Comparison of ENCODE assay signal across 9 mouse cellular contexts in the genomic region with DNA sequence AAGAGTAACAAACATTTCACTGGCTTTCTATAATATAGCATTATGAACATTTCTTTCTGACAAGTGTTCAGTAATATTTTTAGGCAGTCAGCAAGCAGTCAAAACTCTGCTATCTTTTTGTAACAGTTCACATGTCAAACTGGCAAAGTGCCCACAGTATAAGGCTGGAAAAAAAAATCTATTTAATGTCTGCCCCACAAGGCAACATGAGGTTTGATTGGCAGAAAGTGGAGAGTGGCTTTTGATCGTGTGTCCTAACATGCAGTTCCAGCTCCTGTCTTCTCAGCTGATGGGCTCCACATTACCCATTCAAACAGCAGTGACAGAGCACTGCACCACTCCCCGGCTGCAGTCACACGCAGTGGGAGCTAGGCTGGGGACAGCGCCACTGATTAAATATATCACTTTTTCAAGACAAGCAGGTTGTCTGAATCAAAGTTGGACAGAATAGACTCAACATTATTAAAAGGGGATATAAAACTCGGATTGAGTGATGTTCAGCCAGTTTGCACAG.
DNase-seq lines count a peak whose midpoint lies in the region; ATAC-seq and TF ChIP-seq lines count a peak whose summit lies in the region.
"Had no signal": no experiment of that assay in that cellular context is flagged by ENCODE, and none has a peak within 500 bp of the region (broad histone marks: within the 10 kb centered on the region; RNA-seq: fewer than 3 reads in every experiment).

No protein-coding gene starts in this region.

- H3K27me3 ChIP-seq in heart, embryonic 14.5 days (ENCODE audit: control insufficient read depth, insufficient read depth, low read length) = no peaks in the 10 kb centered on the region
- no peaks in the 10 kb centered on the region for H3K27me3 ChIP-seq in heart, embryonic 10.5 days (ENCODE audit: insufficient read depth, poor library complexity, severe bottlenecking)
- no peaks in the 10 kb centered on the region for H3K27me3 ChIP-seq in forebrain, postnatal 0 days (ENCODE audit: insufficient read depth, low read length)
- H3K27me3 ChIP-seq in midbrain, embryonic 16.5 days (ENCODE audit: control insufficient read depth, insufficient read depth, low read depth, low read length) = no peaks in the 10 kb centered on the region

- H3K4me1 ChIP-seq in heart, embryonic 14.5 days (ENCODE audit: control insufficient read depth in 2 of 2, insufficient read depth in 2 of 2, low read length in 2 of 2) = peaks cover 10 to 27% of the 10 kb centered on the region in 2 experiments
- H3K4me1 ChIP-seq in heart, embryonic 10.5 days = peaks cover 15% of the 10 kb centered on the region
- no peaks in the 10 kb centered on the region; the same call in 1 of the 2 replicates for H3K4me1 ChIP-seq in forebrain, postnatal 0 days (ENCODE audit: insufficient read depth)
- peaks cover 20% of the 10 kb centered on the region for H3K4me1 ChIP-seq in midbrain, embryonic 16.5 days (ENCODE audit: control insufficient read depth, insufficient read depth, low read length)

- no peak for DNase-seq in heart, embryonic 10.5 days (ENCODE audit: low spot score)
- DNase-seq in forebrain, postnatal 0 days = peak; percentile 57
- no peak for DNase-seq in left cerebral cortex, adult 18-20 months (ENCODE audit: low spot score in 2 of 2)
- DNase-seq in layer of hippocampus, postnatal 25 days (ENCODE audit: extremely low spot score in 1 of 2, low spot score in 1 of 2) = no peak
- DNase-seq: adrenal gland, postnatal 14 days had no signal

- peak overlapping the region; percentile 43 for H3K4me2 ChIP-seq in heart, embryonic 14.5 days (ENCODE audit: low read length)
- H3K4me2 ChIP-seq in forebrain, postnatal 0 days (ENCODE audit: low read depth) = peak overlapping the region; percentile 26
- peak overlapping the region; percentile 27 for H3K4me2 ChIP-seq in midbrain, embryonic 16.5 days (ENCODE audit: low read length)
- H3K4me2 ChIP-seq: liver, embryonic 11.5 days had no signal

- ATAC-seq in heart, embryonic 14.5 days (ENCODE audit: insufficient number of reproducible peaks, insufficient read depth, low FRiP score, low read depth) = no peak; the same call in 1 of the 2 replicates
- ATAC-seq in erythroblast, adult 5-6 weeks (replicated peaks; ENCODE audit: low FRiP score, poor library complexity, severe bottlenecking) = 0 out of 2 replicates have a peak, but pooled peaks have one; percentile 21
- peak; percentile 54; the same call in 1 of the 2 replicates for ATAC-seq in forebrain, postnatal 0 days
- peak; percentile 71; the same call in 1 of the 2 replicates for ATAC-seq in midbrain, embryonic 16.5 days

- no peak overlapping the region for H3K9ac ChIP-seq in heart, embryonic 14.5 days (ENCODE audit: low read length)
- no peak overlapping the region for H3K9ac ChIP-seq in forebrain, postnatal 0 days
- H3K9ac ChIP-seq in midbrain, embryonic 16.5 days (ENCODE audit: low read depth, low read length) = no peak overlapping the region

- no peak overlapping the region for H3K4me3 ChIP-seq in heart, embryonic 14.5 days (ENCODE audit: control insufficient read depth in 1 of 2, insufficient read depth in 1 of 2, low read depth in 1 of 2, low read length in 2 of 2)
- no peak overlapping the region for H3K4me3 ChIP-seq in heart, embryonic 10.5 days
- no peak overlapping the region for H3K4me3 ChIP-seq in forebrain, postnatal 0 days (ENCODE audit: low read depth, low read length)
- H3K4me3 ChIP-seq in midbrain, embryonic 16.5 days (ENCODE audit: low read depth, low read length) = no peak overlapping the region

- H3K9me3 ChIP-seq in heart, embryonic 14.5 days (ENCODE audit: control insufficient read depth, low read length) = no peaks in the 10 kb centered on the region
- H3K9me3 ChIP-seq in heart, embryonic 10.5 days = no peaks in the 10 kb centered on the region
- H3K9me3 ChIP-seq in forebrain, postnatal 0 days (ENCODE audit: low read length) = no peaks in the 10 kb centered on the region
- H3K9me3 ChIP-seq in midbrain, embryonic 16.5 days (replicated peaks; ENCODE audit: control insufficient read depth, low read length, poor library complexity, severe bottlenecking) = no peaks in the 10 kb centered on the region

- H3K27ac ChIP-seq in heart, embryonic 14.5 days (replicated peaks in 1 of 2; ENCODE audit: control insufficient read depth in 1 of 2, insufficient read depth in 1 of 2, low read depth in 2 of 2, low read length in 2 of 2) = peak overlapping the region in 1 of 2 experiments; percentile 41; a peak in 2 of 4 replicates
- no peak overlapping the region for H3K27ac ChIP-seq in heart, embryonic 10.5 days
- no peak overlapping the region for H3K27ac ChIP-seq in forebrain, postnatal 0 days (ENCODE audit: low read depth, low read length)
- H3K27ac ChIP-seq in midbrain, embryonic 16.5 days (ENCODE audit: low read length) = no peak overlapping the region

- H3K36me3 ChIP-seq in heart, embryonic 14.5 days (ENCODE audit: control insufficient read depth, insufficient read depth, low read length) = no peaks in the 10 kb centered on the region
- no peaks in the 10 kb centered on the region for H3K36me3 ChIP-seq in heart, embryonic 10.5 days
- no peaks in the 10 kb centered on the region for H3K36me3 ChIP-seq in forebrain, postnatal 0 days (ENCODE audit: insufficient read depth)
- no peaks in the 10 kb centered on the region for H3K36me3 ChIP-seq in midbrain, embryonic 16.5 days (ENCODE audit: control insufficient read depth, insufficient read depth, low read length)

- whole genome bisulfite sequencing in heart, embryonic 14.5 days = 17% methylated on average over 5 of the region's 5 CpGs
- 49% methylated on average over 5 of the region's 5 CpGs for WGBS in heart, embryonic 10.5 days
- 10% methylated on average over 5 of the region's 5 CpGs for WGBS in forebrain, postnatal 0 days
- 7% methylated on average over 5 of the region's 5 CpGs for WGBS in midbrain, embryonic 16.5 days

- no peak for TF ChIP-seq CTCF in forebrain, postnatal 0 days (IDR thresholded peaks at IDR 0.05; ENCODE audit: low read depth)
